Mouse (Mus musculus) lung, postnatal 0 days (tissue): Measurements from ENCODE around the gene Prss48.

Experiments
- CTCF ChIP-seq: IDR thresholded peaks from 2 replicates; pipeline ENCODE4 v1.5.1; 2016; ENCODE audit warnings: antibody characterized with exemption, mild to moderate bottlenecking
- EP300 ChIP-seq: IDR thresholded peaks from 2 replicates; pipeline ENCODE4 v1.6.1; 2016; ENCODE audit warnings: antibody characterized with exemption, mild to moderate bottlenecking, control low read depth

- peak; percentile 71 for TF ChIP-seq CTCF
- TF ChIP-seq EP300: no peak
Observed at GRCm38 (mm10) chr3:86002423-86002822, at the start of gene Prss48.
